Mouse (Mus musculus) heart, postnatal 14 days (tissue): ENCODE results near the gene Sec61a2. TPM values are rescaled to one million over a fixed set of nuclear protein-coding genes. Genes with fewer than 3 reads are reported as not detected.
A peak's percentile ranks its signal among the peaks of the same experiment; 100 is the strongest.

Experiments
- DNase-seq, 2 experiments: peaks; one replicate each; pipeline ENCODE4 v3.0.0; 2021 to 2022
- intact Hi-C: fragments of 180-260 bp; cut with DNase I; formaldehyde crosslinking; loops from one replicate; pipeline ENCODE4 v1.15.1; 2025
- total RNA-seq, 2 experiments: library from RNA; stranded (reverse); gene quantifications; 2 replicates each; pipeline ENCODE4 v1.2.3; 2021

The Sec61a2 gene
- total RNA-seq, 2 experiments from 2014 or later = 19.8 to 21.1 TPM

- intact Hi-C loops = no loop called here
- peak in 1 of 2 experiments; percentile 23 for DNase-seq
Measured at GRCm38 (mm10) chr2:5900145-5900544, 4.9 kb upstream of the Sec61a2 start.

GRCm38 (mm10) chr2:5894296-5894695, 936 bp downstream of the Sec61a2 start:
- no peak for DNase-seq
- intact Hi-C loops = loop anchor here (2.0 to 10.0 kb wide), 2 partner anchors 57 to 271 kb away; partner anchors contain the start of gene Upf2

- intact Hi-C loops = no loop called here
- no peak for DNase-seq
Measured at GRCm38 (mm10) chr2:5889412-5889811, 5.8 kb downstream of the Sec61a2 start.

- intact Hi-C loops = no loop called here
- no peak for DNase-seq
Measured at GRCm38 (mm10) chr2:5888865-5889264, 6.4 kb downstream of the Sec61a2 start.

GRCm38 (mm10) chr2:5877446-5877845, 17.8 kb downstream of the Sec61a2 start:
- DNase-seq = no peak
- intact Hi-C loops = no loop called here

- DNase-seq = no peak
- intact Hi-C loops = no loop called here
Measured at GRCm38 (mm10) chr2:5869746-5870145, 25.5 kb downstream of the Sec61a2 start.

GRCm38 (mm10) chr2:5867681-5868080, 27.6 kb downstream of the Sec61a2 start:
- intact Hi-C loops = no loop called here

GRCm38 (mm10) chr2:5862834-5863233, 32.4 kb downstream of the Sec61a2 start, which contains the start of gene Gm13199:
Gene Gm13199, minus strand, starts transcription at chr2:5862934.
- no peak for DNase-seq
- intact Hi-C loops = no loop called here

More at GRCm38 (mm10) chr2:5867681-5868080, 27.6 kb downstream of the Sec61a2 start:
- no peak for DNase-seq

GRCm38 (mm10) chr2:5851866-5852265, 43.4 kb downstream of the Sec61a2 start:
- intact Hi-C loops = no loop called here

GRCm38 (mm10) chr2:5851116-5851515, 44.1 kb downstream of the Sec61a2 start:
- intact Hi-C loops = no loop called here
- DNase-seq = no peak

More at GRCm38 (mm10) chr2:5851866-5852265, 43.4 kb downstream of the Sec61a2 start:
- DNase-seq = no peak

- intact Hi-C loops = no loop called here
Measured at GRCm38 (mm10) chr2:5845826-5846225, 49.4 kb downstream of the Sec61a2 start.

GRCm38 (mm10) chr2:5844873-5845631, 50.2 kb downstream of the Sec61a2 start, which contains the start of the genes Nudt5 and Cdc123:
Gene Nudt5, plus strand, starts transcription at chr2:5845019.
Gene Cdc123, minus strand, starts transcription at chr2:5845164.
- DNase-seq = peak; percentile 81 to 86
- intact Hi-C loops = no loop called here

More at GRCm38 (mm10) chr2:5845826-5846225, 49.4 kb downstream of the Sec61a2 start:
- DNase-seq = no peak

- DNase-seq = no peak
- intact Hi-C loops = no loop called here
Measured at GRCm38 (mm10) chr2:5844181-5844872, 50.9 kb downstream of the Sec61a2 start.

- DNase-seq = no peak
- intact Hi-C loops = no loop called here
Measured at GRCm38 (mm10) chr2:5840815-5841214, 54.4 kb downstream of the Sec61a2 start.

GRCm38 (mm10) chr2:5825265-5825913, 69.8 kb downstream of the Sec61a2 start:
- no peak for DNase-seq

GRCm38 (mm10) chr2:5824685-5825084, 70.5 kb downstream of the Sec61a2 start:
- no peak for DNase-seq
- intact Hi-C loops = no loop called here

More at GRCm38 (mm10) chr2:5825265-5825913, 69.8 kb downstream of the Sec61a2 start:
- intact Hi-C loops = no loop called here

GRCm38 (mm10) chr2:5824213-5824612, 71.0 kb downstream of the Sec61a2 start:
- DNase-seq = peak in 1 of 2 experiments; percentile 10
- intact Hi-C loops = no loop called here

- DNase-seq = no peak
- intact Hi-C loops = no loop called here
Measured at GRCm38 (mm10) chr2:5822449-5822848, 72.8 kb downstream of the Sec61a2 start.

GRCm38 (mm10) chr2:5821264-5821663, 74.0 kb downstream of the Sec61a2 start:
- intact Hi-C loops = no loop called here
- DNase-seq = no peak
